Mouse (Mus musculus): ENCODE data around the gene Rassf7.
A peak's percentile ranks its signal among the peaks of the same experiment; 100 is the strongest.
"Not testable (repeated sequence)": the region's sequence is repeated elsewhere in the genome, so short reads cannot be mapped to it uniquely, and the experiment has no call there.

The Rassf7 gene

DNA sequence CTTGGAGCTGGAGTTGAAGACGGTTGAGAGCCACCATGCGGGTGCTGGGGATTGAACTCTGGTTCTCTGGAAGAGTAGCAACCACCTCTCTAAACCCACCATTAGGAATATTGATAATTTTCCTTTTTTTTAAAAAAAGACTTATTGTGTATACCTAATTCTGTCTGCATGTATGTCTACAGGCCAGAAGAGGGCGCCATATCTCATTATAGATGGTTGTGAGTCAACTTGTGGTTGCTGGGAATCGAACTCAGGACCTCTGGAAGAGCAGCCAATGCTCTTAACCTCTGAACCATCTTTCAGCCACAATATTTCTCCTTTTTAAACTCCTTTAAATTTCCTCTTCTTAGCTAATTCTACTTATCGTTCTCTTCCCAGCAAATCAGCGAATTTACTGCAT, 10.9 kb downstream of the Rassf7 start:
- DNase-seq: no peak

- DNase-seq: no peak
These were observed 12.1 kb downstream of the Rassf7 start for GRCm38 (mm10) chr7:141227796-141228195.

DNA sequence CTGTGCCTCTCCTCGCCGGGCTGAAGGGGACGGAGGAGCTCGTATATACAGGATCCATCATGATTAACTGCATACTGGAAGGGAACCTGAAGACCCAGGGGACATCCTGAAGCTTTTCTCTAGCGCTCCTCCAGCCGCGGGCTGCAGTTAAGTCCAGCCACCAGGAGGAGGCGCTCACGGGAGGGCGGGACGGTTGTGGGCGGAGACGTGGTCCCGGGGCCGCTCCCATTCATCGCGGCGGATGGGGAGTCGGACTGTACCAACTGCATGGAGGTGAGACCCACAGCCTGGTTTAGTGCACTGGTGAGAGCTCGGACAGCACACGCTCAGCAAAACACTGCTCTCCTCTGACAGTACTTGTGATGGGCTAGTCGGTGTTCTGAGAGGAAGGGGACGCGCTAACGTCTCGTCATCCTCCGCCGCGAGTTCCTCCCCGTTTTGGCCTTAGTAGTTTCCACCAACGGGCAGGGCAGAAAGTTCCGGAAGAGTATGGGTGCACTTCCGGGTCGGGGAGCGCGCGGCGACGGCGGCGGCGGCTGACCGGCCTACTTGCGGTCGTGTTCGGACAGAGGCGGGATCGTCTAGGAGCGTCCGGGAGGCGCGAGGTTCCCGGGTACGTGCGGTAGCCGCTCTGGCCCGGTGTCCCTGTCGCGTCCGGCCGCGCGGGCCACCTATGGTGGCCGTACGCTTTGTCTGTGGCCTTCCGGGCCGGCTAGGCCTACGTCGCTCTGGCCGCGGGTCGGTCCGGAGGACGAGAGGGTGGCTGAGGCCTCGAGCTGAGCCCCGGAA, 12.8 kb downstream of the Rassf7 start, which contains the start of gene Phrf1:
Gene Phrf1, plus strand, starts transcription at position 506 of the 789 bp plus-strand sequence.
- peak; percentile 77 to 81 for DNase-seq

- DNase-seq: no peak
These were observed 14.0 kb downstream of the Rassf7 start for GRCm38 (mm10) chr7:141229702-141230101.

DNA sequence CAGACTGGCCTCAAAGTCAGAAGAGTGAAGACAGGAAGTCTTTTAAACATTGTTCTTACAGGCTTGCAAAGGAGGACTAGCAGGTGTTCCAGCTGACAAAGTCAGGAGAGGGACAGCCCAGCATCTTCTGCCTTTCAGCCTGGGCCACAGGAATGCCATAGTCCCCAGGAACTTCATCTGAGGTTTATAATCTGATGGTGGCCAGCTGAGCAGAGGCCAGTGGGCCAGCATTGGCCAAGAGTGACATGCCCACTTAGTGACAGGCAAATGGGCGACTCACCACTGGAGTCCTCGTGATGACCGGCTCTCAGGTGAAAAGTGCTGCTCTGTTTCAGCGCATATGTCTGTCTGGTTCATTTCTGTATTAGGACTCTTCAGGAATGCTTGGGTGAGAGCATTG, 14.9 kb downstream of the Rassf7 start:
- DNase-seq: no peak

DNA sequence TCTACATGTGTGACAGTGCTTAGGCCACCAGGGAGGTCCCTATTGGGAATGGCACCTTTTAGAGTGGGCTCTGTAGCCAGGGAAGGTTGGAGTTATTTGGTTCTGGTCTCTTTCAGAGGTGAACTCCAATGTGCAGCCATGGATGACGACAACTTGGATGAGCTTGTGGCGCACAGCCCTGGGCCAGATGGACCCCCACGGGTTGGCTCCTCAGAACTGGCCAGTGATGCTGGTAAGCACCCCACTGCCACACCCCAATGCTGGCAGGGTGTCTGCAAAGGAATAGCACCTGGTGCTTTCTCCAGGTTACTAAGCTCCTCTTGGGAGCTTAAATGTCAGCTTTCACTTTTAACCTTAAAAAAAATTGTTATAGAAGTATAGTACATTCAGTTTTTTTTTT, 15.5 kb downstream of the Rassf7 start:
- no peak for DNase-seq

- no peak for DNase-seq
These were observed 15.9 kb downstream of the Rassf7 start for GRCm38 (mm10) chr7:141231551-141231950.

GRCm38 (mm10) chr7:141250486-141250885, 34.8 kb downstream of the Rassf7 start:
- DNase-seq: not testable (repeated sequence)

DNA sequence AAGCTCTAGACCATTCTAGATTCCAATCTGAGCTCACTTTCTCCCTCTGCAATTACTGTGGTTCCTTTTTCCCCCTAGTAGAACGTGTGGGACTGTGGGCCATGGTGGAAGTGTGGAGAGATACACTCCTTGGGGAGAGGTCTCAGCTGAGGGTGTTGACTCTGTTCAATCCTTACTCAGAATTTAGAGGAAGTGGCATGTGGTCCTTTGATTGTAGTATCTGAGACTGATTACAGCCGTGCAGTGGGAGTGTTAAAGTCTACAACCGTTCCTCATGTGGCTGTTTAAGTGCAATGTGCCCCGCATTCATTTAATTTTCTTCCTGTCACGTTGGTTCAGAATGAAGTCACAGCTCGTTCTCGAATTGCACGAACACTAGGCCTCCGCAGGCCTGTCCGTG, 40.5 kb downstream of the Rassf7 start:
- DNase-seq: no peak

GRCm38 (mm10) chr7:141261480-141261879, 45.8 kb downstream of the Rassf7 start:
- DNase-seq: no peak

GRCm38 (mm10) chr7:141263640-141264039, 48.0 kb downstream of the Rassf7 start:
- DNase-seq: no peak

DNA sequence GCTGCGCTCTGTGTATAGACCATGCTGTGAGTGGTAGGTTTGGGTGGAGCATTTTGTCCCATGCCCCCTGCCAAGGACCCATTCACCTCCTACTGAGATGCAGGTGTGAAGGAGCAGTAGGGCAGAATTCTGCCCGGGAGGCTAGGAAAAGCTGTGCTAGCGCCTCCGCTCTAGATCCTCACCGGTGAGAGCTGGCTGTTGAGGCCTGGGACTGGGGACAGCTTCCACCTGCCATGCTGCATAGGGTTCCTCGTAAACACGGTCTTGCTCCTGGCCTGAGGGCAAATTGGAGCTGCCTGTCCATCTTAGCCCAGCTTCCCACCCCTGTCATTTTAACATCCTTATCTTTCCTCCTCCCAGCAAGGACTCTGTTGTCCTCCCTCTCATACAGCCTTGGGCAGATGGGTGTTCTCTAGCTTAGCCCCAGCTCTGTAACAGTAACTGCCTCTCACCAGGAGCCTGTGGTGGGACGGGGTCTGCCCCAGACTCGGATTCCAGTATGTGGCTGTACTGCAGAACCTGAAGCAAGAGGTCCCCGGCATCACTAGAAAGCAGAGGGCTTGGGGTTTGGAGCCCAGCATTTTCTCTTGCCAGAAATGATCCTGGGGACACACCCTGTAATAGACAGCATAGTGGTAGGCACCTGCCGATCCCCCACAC, 48.5 kb downstream of the Rassf7 start:
- no peak for DNase-seq

- DNase-seq: peak; percentile 51 to 64
These were observed 49.2 kb downstream of the Rassf7 start for GRCm38 (mm10) chr7:141264761-141265410.

DNA sequence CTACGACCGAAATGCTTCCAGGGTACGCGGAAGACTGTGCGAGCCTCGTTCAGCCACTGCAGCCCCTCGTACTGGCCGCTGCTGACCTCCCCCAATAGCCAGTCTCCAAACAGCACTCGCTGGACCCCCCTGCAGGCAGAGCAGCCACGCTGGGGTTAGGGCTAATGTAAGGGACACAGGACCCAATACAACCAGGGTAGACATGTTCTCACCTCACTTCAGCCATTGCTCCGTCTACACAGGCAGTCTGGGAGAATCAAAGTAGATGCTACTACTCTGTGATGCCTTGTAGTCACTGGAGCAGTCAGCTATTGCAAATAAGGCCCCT, 49.7 kb downstream of the Rassf7 start:
- DNase-seq: no peak

- DNase-seq: peak; percentile 40 to 69
These were observed 50.3 kb downstream of the Rassf7 start, which contains the start of gene Irf7 for GRCm38 (mm10) chr7:141265739-141266561. Gene Irf7 (minus strand): TSS chr7:141266481.

Data from thymus, adult 18-20 months (tissue).